Mouse (Mus musculus) embryonic facial prominence, embryonic 11.5 days (tissue): Measurements from ENCODE around the gene Ky. TPM values are rescaled to one million over a fixed set of nuclear protein-coding genes. Genes with fewer than 3 reads are reported as not detected.

Experiments
- ATAC-seq: fragments of 200-750 bp; cut with Nextera tagmentation; replicated peaks from 2 replicates; pipeline ENCODE4 v1.8.0; 2017; ENCODE audit warnings: low read depth; ENCODE audit not compliant: insufficient number of reproducible peaks, low FRiP score, low TSS enrichment
- DNase-seq: peaks from one replicate; pipeline ENCODE4 v3.0.0-alpha.2; 2015; ENCODE audit warnings: low spot score
- H3K27ac ChIP-seq: fragments of 300-500 bp; sonication (generic); replicated peaks from 2 replicates; pipeline ENCODE4 v1.5.1; 2014; ENCODE audit warnings: mild to moderate bottlenecking, low read depth, low read length, control low read depth
- H3K27me3 ChIP-seq: fragments of 300-500 bp; sonication (generic); 2 replicates; pipeline ENCODE4 v1.6.1; 2014; ENCODE audit warnings: mild to moderate bottlenecking, low read length, moderate library complexity, mixed read lengths; ENCODE audit not compliant: control insufficient read depth, insufficient read depth
- H3K36me3 ChIP-seq: fragments of 300-500 bp; sonication (generic); replicated peaks from 2 replicates; pipeline ENCODE4 v1.6.1; 2014; ENCODE audit warnings: low read depth, mild to moderate bottlenecking, low read length, moderate library complexity, mixed read lengths; ENCODE audit not compliant: control insufficient read depth, insufficient read depth
- H3K4me1 ChIP-seq: fragments of 300-500 bp; sonication (generic); 2 replicates; pipeline ENCODE4 v1.6.1; 2014; ENCODE audit warnings: low read length, mixed read lengths; ENCODE audit not compliant: control insufficient read depth, insufficient read depth
- H3K4me2 ChIP-seq: fragments of 300-500 bp; sonication (generic); 2 replicates; pipeline ENCODE4 v1.6.1; 2014; ENCODE audit warnings: low read depth, mild to moderate bottlenecking, control low read depth, low read length, moderate library complexity
- H3K4me3 ChIP-seq: fragments of 300-500 bp; sonication (generic); 2 replicates; pipeline ENCODE4 v1.5.1; 2014; ENCODE audit warnings: low read depth, low read length, control low read depth
- H3K9ac ChIP-seq: fragments of 300-500 bp; sonication (generic); replicated peaks from 2 replicates; pipeline ENCODE4 v1.6.1; 2014; ENCODE audit warnings: mild to moderate bottlenecking, control low read depth, low read length
- H3K9me3 ChIP-seq: fragments of 300-500 bp; sonication (generic); replicated peaks from 2 replicates; pipeline ENCODE4 v1.6.1; 2016; ENCODE audit warnings: mild to moderate bottlenecking, low read length, inconsistent platforms, mixed read lengths; ENCODE audit not compliant: control insufficient read depth
- WGBS: fragments of 180-500 bp; shearing (Covaris S2); extraction: QIAGEN DNeasy Blood & Tissue Kit; methylation state at CpG from one replicate; pipeline ENCODE4 v1.1.7; 2014; 5-methylcytosine and 5-hydroxymethylcytosine counted together
- polyA plus RNA-seq: library from polyadenylated mRNA; unstranded; fragments of >200 nt; fragmentation: Nextera tagmentation; extraction: Ambion mirVana; gene quantifications from 2 replicates; pipeline ENCODE4 v1.2.1, GENCODE M21; 2014

Gene Ky
- polyA plus RNA-seq, 1 experiment from 2014 or later: 0.17 TPM

GRCm38 (mm10) chr9:102497833-102498430 is 7.6 kb upstream of the Ky start:
- H3K36me3 ChIP-seq: no peaks in the 10 kb centered on the region
- no peak overlapping the region for H3K9ac ChIP-seq
- H3K4me3 ChIP-seq: no peak overlapping the region
- no peak for DNase-seq
- no peak overlapping the region for H3K27ac ChIP-seq
- no peaks in the 10 kb centered on the region for H3K9me3 ChIP-seq
- WGBS: 82% methylated on average over 9 of the region's 9 CpGs
- no peaks in the 10 kb centered on the region for H3K27me3 ChIP-seq
- H3K4me2 ChIP-seq: no peak overlapping the region
- no peaks in the 10 kb centered on the region for H3K4me1 ChIP-seq
- no peak for ATAC-seq

- WGBS: 95% methylated on average over 6 of the region's 6 CpGs
- Histone ChIP-seq H3K4me1 (no peaks in the 10 kb centered on the region), H3K4me3 (no peak overlapping the region), H3K36me3 (no peaks in the 10 kb centered on the region), H3K9ac (no peak overlapping the region), H3K27ac (no peak overlapping the region), H3K4me2 (no peak overlapping the region), H3K9me3 (no peaks in the 10 kb centered on the region), H3K27me3 (no peaks in the 10 kb centered on the region)
- DNase-seq: no peak
- no peak for ATAC-seq
Observed at GRCm38 (mm10) chr9:102498701-102499100, 6.8 kb upstream of the Ky start.

- no peak for DNase-seq
- Histone ChIP-seq H3K27me3 (no peaks in the 10 kb centered on the region), H3K4me3 (no peak overlapping the region), H3K9me3 (no peaks in the 10 kb centered on the region), H3K4me2 (no peak overlapping the region), H3K36me3 (no peaks in the 10 kb centered on the region), H3K27ac (no peak overlapping the region), H3K4me1 (no peaks in the 10 kb centered on the region), H3K9ac (no peak overlapping the region)
- ATAC-seq: no peak
- 85% methylated on average over 4 of the region's 4 CpGs for WGBS
Observed at GRCm38 (mm10) chr9:102499266-102499665, 6.3 kb upstream of the Ky start.

- Histone ChIP-seq H3K36me3 (no peaks in the 10 kb centered on the region), H3K9ac (no peak overlapping the region), H3K4me3 (no peak overlapping the region), H3K27ac (no peak overlapping the region), H3K9me3 (no peaks in the 10 kb centered on the region), H3K4me1 (no peaks in the 10 kb centered on the region), H3K4me2 (no peak overlapping the region), H3K27me3 (peaks cover 1% of the 10 kb centered on the region; the same call in 1 of the 2 replicates)
- DNase-seq (no peak), ATAC-seq (no peak)
Observed at GRCm38 (mm10) chr9:102499746-102500145, 5.8 kb upstream of the Ky start.

GRCm38 (mm10) chr9:102501113-102501512 is 4.4 kb upstream of the Ky start:
- peaks cover 15% of the 10 kb centered on the region for H3K27me3 ChIP-seq
- no peaks in the 10 kb centered on the region for H3K36me3 ChIP-seq
- no peak overlapping the region for H3K27ac ChIP-seq
- no peaks in the 10 kb centered on the region for H3K4me1 ChIP-seq
- no peaks in the 10 kb centered on the region for H3K9me3 ChIP-seq
- no peak overlapping the region for H3K4me2 ChIP-seq
- no peak overlapping the region for H3K9ac ChIP-seq
- no peak overlapping the region for H3K4me3 ChIP-seq
- no peak for DNase-seq
- no peak for ATAC-seq
- 69% methylated on average over 4 of the region's 4 CpGs for WGBS

GRCm38 (mm10) chr9:102502015-102502633 is 3.4 kb upstream of the Ky start:
- Histone ChIP-seq H3K27me3 (peaks cover 25% of the 10 kb centered on the region), H3K9me3 (no peaks in the 10 kb centered on the region), H3K4me3 (no peak overlapping the region), H3K9ac (no peak overlapping the region), H3K4me1 (no peaks in the 10 kb centered on the region), H3K27ac (no peak overlapping the region), H3K4me2 (no peak overlapping the region), H3K36me3 (no peaks in the 10 kb centered on the region)
- DNase-seq: no peak
- WGBS: 89% methylated on average over 11 of the region's 11 CpGs
- no peak for ATAC-seq

- Histone ChIP-seq H3K36me3 (no peaks in the 10 kb centered on the region), H3K4me1 (no peaks in the 10 kb centered on the region), H3K4me3 (no peak overlapping the region), H3K27ac (no peak overlapping the region), H3K27me3 (peaks cover 28% of the 10 kb centered on the region), H3K9me3 (no peaks in the 10 kb centered on the region), H3K9ac (no peak overlapping the region), H3K4me2 (no peak overlapping the region)
- ATAC-seq (no peak), DNase-seq (no peak)
- 76% methylated on average over 3 of the region's 3 CpGs for WGBS
Observed at GRCm38 (mm10) chr9:102504716-102505378, 703 bp upstream of the Ky start.

GRCm38 (mm10) chr9:102508315-102508714 is 2.8 kb downstream of the Ky start:
- no peaks in the 10 kb centered on the region for H3K9me3 ChIP-seq
- no peak overlapping the region for H3K4me3 ChIP-seq
- no peak for ATAC-seq
- H3K9ac ChIP-seq: no peak overlapping the region
- H3K36me3 ChIP-seq: no peaks in the 10 kb centered on the region
- 82% methylated on average over 3 of the region's 3 CpGs for WGBS
- H3K4me1 ChIP-seq: no peaks in the 10 kb centered on the region
- peaks cover 28% of the 10 kb centered on the region for H3K27me3 ChIP-seq
- DNase-seq: no peak
- no peak overlapping the region for H3K4me2 ChIP-seq
- no peak overlapping the region for H3K27ac ChIP-seq
